Comparison of ENCODE assay signal across 20 mouse cellular contexts in genomic region chr10:61825979-61826752, GRCm38 (mm10). TPM values are rescaled to one million over a fixed set of nuclear protein-coding genes. Genes with fewer than 3 reads are reported as not detected.
DNase-seq lines count a peak whose midpoint lies in the region; ATAC-seq and TF ChIP-seq lines count a peak whose summit lies in the region.
"Had no signal": no experiment of that assay in that cellular context is flagged by ENCODE, and none has a peak within 500 bp of the region (broad histone marks: within the 10 kb centered on the region; RNA-seq: fewer than 3 reads in every experiment).

No protein-coding gene starts in this region.

- H3K9me3 ChIP-seq in hindbrain, embryonic 10.5 days = no peaks in the 10 kb centered on the region
- H3K9me3 ChIP-seq in hindbrain, embryonic 13.5 days = no peaks in the 10 kb centered on the region
- no peaks in the 10 kb centered on the region for H3K9me3 ChIP-seq in stomach, embryonic 14.5 days (ENCODE audit: control insufficient read depth, low read depth, low read length)
- no peaks in the 10 kb centered on the region for H3K9me3 ChIP-seq in stomach, postnatal 0 days (ENCODE audit: control insufficient read depth, low read length)
- H3K9me3 ChIP-seq in embryonic facial prominence, embryonic 15.5 days (replicated peaks) = no peaks in the 10 kb centered on the region
- H3K9me3 ChIP-seq: hindbrain, embryonic 12.5 days; intestine, embryonic 15.5 days; neural tube, embryonic 13.5 days had no signal

- 63% methylated on average over 13 of the region's 13 CpGs for WGBS in hindbrain, embryonic 10.5 days
- 80% methylated on average over 13 of the region's 13 CpGs for WGBS in hindbrain, embryonic 13.5 days
- WGBS in stomach, embryonic 14.5 days = 55% methylated on average over 13 of the region's 13 CpGs
- 64% methylated on average over 13 of the region's 13 CpGs for WGBS in stomach, postnatal 0 days
- WGBS in embryonic facial prominence, embryonic 15.5 days = 32% methylated on average over 13 of the region's 13 CpGs

- H3K4me3 ChIP-seq in hindbrain, embryonic 10.5 days = no peak overlapping the region
- H3K4me3 ChIP-seq in hindbrain, embryonic 13.5 days = no peak overlapping the region
- H3K4me3 ChIP-seq in stomach, embryonic 14.5 days (ENCODE audit: low read depth, low read length) = no peak overlapping the region
- no peak overlapping the region for H3K4me3 ChIP-seq in stomach, postnatal 0 days (ENCODE audit: low read depth, low read length)
- no peak overlapping the region for H3K4me3 ChIP-seq in embryonic facial prominence, embryonic 15.5 days (replicated peaks)
- H3K4me3 ChIP-seq: heart, adult 2 months; hindbrain, embryonic 12.5 days; intestine, embryonic 15.5 days; left cerebral cortex, adult 2 months; neural tube, embryonic 13.5 days had no signal

- H3K4me1 ChIP-seq in hindbrain, embryonic 10.5 days (replicated peaks) = peaks cover 54% of the 10 kb centered on the region
- peaks cover 16% of the 10 kb centered on the region for H3K4me1 ChIP-seq in hindbrain, embryonic 13.5 days (replicated peaks)
- H3K4me1 ChIP-seq in stomach, embryonic 14.5 days (ENCODE audit: control insufficient read depth, insufficient read depth, low read length) = peaks cover 14% of the 10 kb centered on the region; the same call in 1 of the 2 replicates
- H3K4me1 ChIP-seq in stomach, postnatal 0 days (replicated peaks; ENCODE audit: control insufficient read depth, insufficient read depth) = no peaks in the 10 kb centered on the region
- H3K4me1 ChIP-seq in embryonic facial prominence, embryonic 15.5 days = peaks cover 47% of the 10 kb centered on the region

- peak overlapping the region; percentile 35; the same call in 1 of the 2 replicates for H3K27ac ChIP-seq in hindbrain, embryonic 10.5 days
- no peak overlapping the region for H3K27ac ChIP-seq in hindbrain, embryonic 13.5 days
- H3K27ac ChIP-seq in stomach, embryonic 14.5 days (ENCODE audit: low read length) = peak overlapping the region; percentile 23; the same call in 1 of the 2 replicates
- H3K27ac ChIP-seq in stomach, postnatal 0 days (replicated peaks) = no peak overlapping the region
- peak overlapping the region; percentile 69; the same call in 1 of the 2 replicates for H3K27ac ChIP-seq in embryonic facial prominence, embryonic 15.5 days (replicated peaks)
- H3K27ac ChIP-seq: heart, adult 2 months; intestine, embryonic 15.5 days; left cerebral cortex, adult 2 months; neural tube, embryonic 13.5 days had no signal

- DNase-seq in hindbrain, embryonic 10.5 days (ENCODE audit: low spot score) = peak; percentile 14
- DNase-seq in stomach, postnatal 0 days (ENCODE audit: low spot score) = no peak
- DNase-seq in right cerebral cortex, adult 18-20 months = no peak
- no peak for DNase-seq in layer of hippocampus, postnatal 25 days (ENCODE audit: extremely low spot score in 1 of 2, low spot score in 1 of 2)
- DNase-seq in cerebellum, postnatal 10 days = no peak
- DNase-seq: cerebellum, adult 2 months; gastrocnemius, postnatal 10 days; heart, adult 2 months; liver; liver, postnatal 0 days; right cerebral cortex, postnatal 25 days; thymus, postnatal 4 days had no signal

- H3K36me3 ChIP-seq in hindbrain, embryonic 10.5 days = no peaks in the 10 kb centered on the region
- H3K36me3 ChIP-seq in hindbrain, embryonic 13.5 days = no peaks in the 10 kb centered on the region
- no peaks in the 10 kb centered on the region for H3K36me3 ChIP-seq in stomach, embryonic 14.5 days (ENCODE audit: control insufficient read depth, insufficient read depth, low read length)
- H3K36me3 ChIP-seq in stomach, postnatal 0 days (ENCODE audit: control insufficient read depth, insufficient read depth, low read length) = no peaks in the 10 kb centered on the region
- no peaks in the 10 kb centered on the region for H3K36me3 ChIP-seq in embryonic facial prominence, embryonic 15.5 days
- H3K36me3 ChIP-seq: hindbrain, embryonic 12.5 days; intestine, embryonic 15.5 days; neural tube, embryonic 13.5 days had no signal

- no peaks in the 10 kb centered on the region for H3K27me3 ChIP-seq in hindbrain, embryonic 10.5 days (ENCODE audit: insufficient read depth, poor library complexity, severe bottlenecking)
- H3K27me3 ChIP-seq in hindbrain, embryonic 13.5 days = 0 out of 2 replicates have a peak, but pooled peaks cover under 1% of the 10 kb centered on the region
- H3K27me3 ChIP-seq in stomach, embryonic 14.5 days (ENCODE audit: control insufficient read depth, insufficient read depth, low read length) = no peaks in the 10 kb centered on the region
- no peaks in the 10 kb centered on the region for H3K27me3 ChIP-seq in stomach, postnatal 0 days (ENCODE audit: control insufficient read depth, insufficient read depth, low read length)
- no peaks in the 10 kb centered on the region for H3K27me3 ChIP-seq in embryonic facial prominence, embryonic 15.5 days
- H3K27me3 ChIP-seq: hindbrain, embryonic 12.5 days; intestine, embryonic 15.5 days; neural tube, embryonic 13.5 days had no signal

- TF ChIP-seq EP300 in stomach, postnatal 0 days (optimal IDR thresholded peaks at IDR 0.05) = no peak

- H3K9ac ChIP-seq in hindbrain, embryonic 13.5 days = no peak overlapping the region
- no peak overlapping the region for H3K9ac ChIP-seq in stomach, embryonic 14.5 days (replicated peaks; ENCODE audit: low read depth, low read length)
- H3K9ac ChIP-seq in stomach, postnatal 0 days (ENCODE audit: low read length) = no peak overlapping the region
- H3K9ac ChIP-seq in embryonic facial prominence, embryonic 15.5 days = no peak overlapping the region
- H3K9ac ChIP-seq: hindbrain, embryonic 12.5 days; intestine, embryonic 15.5 days; liver, postnatal 0 days; neural tube, embryonic 13.5 days had no signal

- H3K4me2 ChIP-seq in hindbrain, embryonic 13.5 days = no peak overlapping the region
- H3K4me2 ChIP-seq in stomach, embryonic 14.5 days (replicated peaks; ENCODE audit: low read depth, low read length) = no peak overlapping the region
- H3K4me2 ChIP-seq in stomach, postnatal 0 days (replicated peaks; ENCODE audit: low read depth) = no peak overlapping the region
- no peak overlapping the region for H3K4me2 ChIP-seq in embryonic facial prominence, embryonic 15.5 days (replicated peaks)
- H3K4me2 ChIP-seq: hindbrain, embryonic 12.5 days; intestine, embryonic 15.5 days; neural tube, embryonic 13.5 days had no signal

- TF ChIP-seq CTCF in stomach, postnatal 0 days (IDR thresholded peaks at IDR 0.05; ENCODE audit: low read depth) = no peak

- no peak for ATAC-seq in hindbrain, embryonic 13.5 days (ENCODE audit: low FRiP score)
- no peak for ATAC-seq in stomach, embryonic 14.5 days (ENCODE audit: insufficient number of reproducible peaks, insufficient read depth, low FRiP score, low read depth)
- ATAC-seq in stomach, postnatal 0 days (ENCODE audit: low FRiP score, low TSS enrichment) = no peak
- ATAC-seq in embryonic facial prominence, embryonic 15.5 days (ENCODE audit: insufficient number of reproducible peaks, low FRiP score, low TSS enrichment, low read depth) = no peak
- ATAC-seq: intestine, embryonic 15.5 days; liver, postnatal 0 days had no signal

RNA-seq across cellular contexts. Expression of gene H2afy2, which starts 42.2 kb away (rescaled TPM):
- polyA plus RNA-seq in hindbrain, embryonic 10.5 days (2016; fragmentation: Nextera tagmentation; extraction: Ambion mirVana) = 297 and 325 TPM in 2 replicates
- polyA plus RNA-seq in hindbrain, embryonic 13.5 days (2015; fragmentation: Nextera tagmentation; extraction: Ambion mirVana) = 334 and 351 TPM in 2 replicates
- polyA plus RNA-seq in stomach, embryonic 14.5 days (2014; fragmentation: Nextera tagmentation; extraction: Ambion mirVana) = 106 and 109 TPM in 2 replicates
- polyA plus RNA-seq in stomach, postnatal 0 days (2015; fragmentation: Nextera tagmentation; extraction: Ambion mirVana) = 26.0 and 28.7 TPM in 2 replicates
- polyA plus RNA-seq in embryonic facial prominence, embryonic 15.5 days (2015; fragmentation: Nextera tagmentation; extraction: Ambion mirVana) = 159 and 168 TPM in 2 replicates
- total RNA-seq in layer of hippocampus, postnatal 25 days (2021) = 10 to 100 TPM; 15.6 to 17.2 TPM
- total RNA-seq: megakaryocyte-erythroid progenitor cell, adult 5-6 weeks had no signal

Comparison
In these comparisons a context has a peak if more than half of its experiments do, and no peak if none do; other contexts are left out.
1. H3K27ac ChIP-seq: peak in hindbrain, embryonic 10.5 days (single experiment), stomach, embryonic 14.5 days (single experiment) and embryonic facial prominence, embryonic 15.5 days (single experiment); none in hindbrain, embryonic 13.5 days (single experiment) and stomach, postnatal 0 days (single experiment).